Mouse (Mus musculus): Measurements from ENCODE around the gene Tom1l1.

GRCm38 (mm10) chr11:90678582-90678981 is 9.6 kb downstream of the Tom1l1 start:
- TF ChIP-seq ZNF384 (IDR thresholded peaks at IDR 0.05; ENCODE audit: low read depth, low read length): no peak
- no peak for TF ChIP-seq ZC3H11A (IDR thresholded peaks at IDR 0.05; ENCODE audit: borderline replicate concordance, low read depth, low read length)
- no peak for TF ChIP-seq MAFK (IDR thresholded peaks at IDR 0.05; ENCODE audit: insufficient read depth, low read depth, low read length)

Data from ES-E14 (cell line).